Mouse (Mus musculus): ENCODE measurements around the gene Gm28891.
"Not testable (repeated sequence)": the region's sequence is repeated elsewhere in the genome, so short reads cannot be mapped to it uniquely, and the experiment has no call there.

Gene Gm28891

GRCm38 (mm10) chrY:60240902-60241301 is at the start of gene Gm28891:
TSS of gene Gm28891 (plus strand) at chrY:60241202.
- DNase-seq (ENCODE audit: low read depth), result not testable (repeated sequence)

Data from NIH3T3 (cell line).